ENCODE assay signal across 8 mouse cellular contexts in genomic region chr2:25193330-25193770, GRCm38 (mm10). TPM values are rescaled to one million over a fixed set of nuclear protein-coding genes. Genes with fewer than 3 reads are reported as not detected.
A peak's percentile ranks its signal among the peaks of the same experiment; 100 is the strongest.
DNase-seq lines count a peak whose midpoint lies in the region; ATAC-seq and TF ChIP-seq lines count a peak whose summit lies in the region.

No protein-coding gene starts in this region.

- TF ChIP-seq CTCF in bone marrow macrophage, adult 2 months (IDR thresholded peaks at IDR 0.05; ENCODE audit: low read depth, low read length), result peak; percentile 64
- TF ChIP-seq CTCF in embryonic fibroblast, embryonic 13.5 days (IDR thresholded peaks at IDR 0.05; ENCODE audit: borderline replicate concordance, insufficient read depth, low read length), result peak; percentile 92
- TF ChIP-seq CTCF in kidney, postnatal 0 days (IDR thresholded peaks at IDR 0.05; ENCODE audit: low read depth), result peak; percentile 97

- peak overlapping the region; percentile 70 for H3K4me2 ChIP-seq in heart, embryonic 13.5 days
- peak overlapping the region; percentile 65; the same call in 1 of the 2 replicates for H3K4me2 ChIP-seq in kidney, postnatal 0 days (ENCODE audit: low read length)
- peak overlapping the region; percentile 80 for H3K4me2 ChIP-seq in liver, embryonic 13.5 days
- H3K4me2 ChIP-seq in stomach, embryonic 16.5 days (ENCODE audit: low read depth, low read length), result peak overlapping the region; percentile 68

- DNase-seq in CD4-positive helper T cell, adult 2 months (ENCODE audit: low read depth, low spot score), result peak; percentile 88
- peak; percentile 96 for DNase-seq in kidney, postnatal 0 days (ENCODE audit: low spot score)
- peak; percentile 71 for DNase-seq in liver, embryonic 13.5 days
- DNase-seq in natural killer cell, adult 2 months (ENCODE audit: low spot score in 2 of 2), result peak; percentile 78 to 84

- peaks cover 30% of the 10 kb centered on the region for H3K27me3 ChIP-seq in heart, embryonic 13.5 days (replicated peaks)
- no peaks in the 10 kb centered on the region for H3K27me3 ChIP-seq in kidney, postnatal 0 days (ENCODE audit: insufficient read depth, low read length)
- no peaks in the 10 kb centered on the region for H3K27me3 ChIP-seq in liver, embryonic 13.5 days
- no peaks in the 10 kb centered on the region; the same call in 1 of the 2 replicates for H3K27me3 ChIP-seq in stomach, embryonic 16.5 days (ENCODE audit: control insufficient read depth, insufficient read depth, low read length)

- ATAC-seq in heart, embryonic 13.5 days (ENCODE audit: extremely low read depth, insufficient number of reproducible peaks, low FRiP score, low TSS enrichment), result no peak
- peak; percentile 83 for ATAC-seq in kidney, postnatal 0 days (replicated peaks; ENCODE audit: low FRiP score, low read depth)
- peak; percentile 33 for ATAC-seq in liver, embryonic 13.5 days (ENCODE audit: low read depth)
- ATAC-seq in stomach, embryonic 16.5 days (ENCODE audit: insufficient read depth, low FRiP score), result peak; percentile 76

- peak overlapping the region; percentile 76 for H3K4me3 ChIP-seq in bone marrow macrophage, adult 2 months (ENCODE audit: insufficient read depth, low read length)
- H3K4me3 ChIP-seq in embryonic fibroblast, embryonic 13.5 days (ENCODE audit: insufficient read depth, low read length), result no peak overlapping the region
- H3K4me3 ChIP-seq in heart, embryonic 13.5 days, result no peak overlapping the region
- 0 out of 2 replicates have a peak overlapping the region, but pooled peaks have one; percentile 2 for H3K4me3 ChIP-seq in kidney, postnatal 0 days (replicated peaks; ENCODE audit: low read depth, low read length)
- no peak overlapping the region for H3K4me3 ChIP-seq in liver, embryonic 13.5 days (replicated peaks)
- peak overlapping the region; percentile 7; the same call in 1 of the 2 replicates for H3K4me3 ChIP-seq in stomach, embryonic 16.5 days (replicated peaks; ENCODE audit: low read length)

- H3K27ac ChIP-seq in bone marrow macrophage, adult 2 months (ENCODE audit: insufficient read depth, low read depth, low read length), result peak overlapping the region; percentile 87
- no peak overlapping the region for H3K27ac ChIP-seq in embryonic fibroblast, embryonic 13.5 days (ENCODE audit: insufficient read depth, low read length)
- H3K27ac ChIP-seq in heart, embryonic 13.5 days (replicated peaks), result no peak overlapping the region
- H3K27ac ChIP-seq in kidney, postnatal 0 days, result peak overlapping the region; percentile 43; the same call in 1 of the 2 replicates
- peak overlapping the region; percentile 91; the same call in 1 of the 2 replicates for H3K27ac ChIP-seq in liver, embryonic 13.5 days
- H3K27ac ChIP-seq in stomach, embryonic 16.5 days (ENCODE audit: low read length), result peak overlapping the region; percentile 76

- H3K36me3 ChIP-seq in heart, embryonic 13.5 days, result no peaks in the 10 kb centered on the region
- no peaks in the 10 kb centered on the region for H3K36me3 ChIP-seq in kidney, postnatal 0 days (ENCODE audit: insufficient read depth, low read length)
- peaks cover 6% of the 10 kb centered on the region for H3K36me3 ChIP-seq in liver, embryonic 13.5 days
- H3K36me3 ChIP-seq in stomach, embryonic 16.5 days (ENCODE audit: control insufficient read depth, insufficient read depth, low read length), result 0 out of 2 replicates have a peak, but pooled peaks cover under 1% of the 10 kb centered on the region

- peaks cover 18% of the 10 kb centered on the region for H3K4me1 ChIP-seq in bone marrow macrophage, adult 2 months (ENCODE audit: control insufficient read depth, insufficient read depth, low read length)
- peaks cover 13% of the 10 kb centered on the region; the same call in 1 of the 2 replicates for H3K4me1 ChIP-seq in embryonic fibroblast, embryonic 13.5 days (ENCODE audit: control insufficient read depth, insufficient read depth, low read length)
- peaks cover 51% of the 10 kb centered on the region for H3K4me1 ChIP-seq in heart, embryonic 13.5 days
- peaks cover 14% of the 10 kb centered on the region for H3K4me1 ChIP-seq in kidney, postnatal 0 days (replicated peaks; ENCODE audit: insufficient read depth, low read length)
- peaks cover 53% of the 10 kb centered on the region for H3K4me1 ChIP-seq in liver, embryonic 13.5 days (replicated peaks)
- peaks cover 33% of the 10 kb centered on the region for H3K4me1 ChIP-seq in stomach, embryonic 16.5 days (ENCODE audit: control insufficient read depth, insufficient read depth, low read length)

- peak overlapping the region; percentile 67; the same call in 1 of the 2 replicates for H3K9ac ChIP-seq in heart, embryonic 13.5 days
- H3K9ac ChIP-seq in kidney, postnatal 0 days (ENCODE audit: low read depth, low read length), result no peak overlapping the region
- H3K9ac ChIP-seq in liver, embryonic 13.5 days, result peak overlapping the region; percentile 70; the same call in 1 of the 2 replicates
- no peak overlapping the region for H3K9ac ChIP-seq in stomach, embryonic 16.5 days (ENCODE audit: low read length)

- 2% methylated on average over 6 of the region's 6 CpGs for WGBS in heart, embryonic 13.5 days
- under 1% methylated on average over 6 of the region's 6 CpGs for WGBS in kidney, postnatal 0 days
- under 1% methylated on average over 6 of the region's 6 CpGs for WGBS in liver, embryonic 13.5 days (ENCODE audit: insufficient replicate concordance)
- WGBS in stomach, embryonic 16.5 days, result 2% methylated on average over 6 of the region's 6 CpGs

- no peak for TF ChIP-seq POLR2A in bone marrow macrophage, adult 2 months (IDR thresholded peaks at IDR 0.05; ENCODE audit: borderline replicate concordance, low read depth, low read length)
- 0 out of 2 replicates have a peak, but pooled peaks have one; percentile 13 for TF ChIP-seq POLR2A in embryonic fibroblast, embryonic 13.5 days (IDR thresholded peaks at IDR 0.05; ENCODE audit: low read depth, low read length)

- H3K9me3 ChIP-seq in heart, embryonic 13.5 days, result no peaks in the 10 kb centered on the region
- no peaks in the 10 kb centered on the region for H3K9me3 ChIP-seq in kidney, postnatal 0 days (replicated peaks; ENCODE audit: low read length)
- H3K9me3 ChIP-seq in liver, embryonic 13.5 days (replicated peaks), result no peaks in the 10 kb centered on the region
- H3K9me3 ChIP-seq in stomach, embryonic 16.5 days (replicated peaks; ENCODE audit: control insufficient read depth, low read length), result no peaks in the 10 kb centered on the region

RNA-seq across cellular contexts. Expression of gene Tor4a, which starts 3.3 kb away (rescaled TPM):
- 72.2 and 73.2 TPM in 2 replicates for polyA plus RNA-seq in bone marrow macrophage, adult 2 months (2012; ENCODE audit: insufficient read depth, insufficient read length, missing spikeins)
- polyA plus RNA-seq in embryonic fibroblast, embryonic 13.5 days (2011; ENCODE audit: insufficient read length, low read depth, missing spikeins), result 17.5 and 21.8 TPM in 2 replicates
- 6.4 and 6.9 TPM in 2 replicates for polyA plus RNA-seq in heart, embryonic 13.5 days (2015; fragmentation: Nextera tagmentation; extraction: Ambion mirVana)
- 10.8 and 12.0 TPM in 2 replicates for polyA plus RNA-seq in kidney, postnatal 0 days (2015; fragmentation: Nextera tagmentation; extraction: Ambion mirVana)
- polyA plus RNA-seq in liver, embryonic 13.5 days (2015; fragmentation: Nextera tagmentation; extraction: Ambion mirVana), result 5.5 and 6.0 TPM in 2 replicates
- polyA plus RNA-seq in stomach, embryonic 16.5 days (2015; fragmentation: Nextera tagmentation; extraction: Ambion mirVana), result 16.8 and 19.2 TPM in 2 replicates

RNA-seq across cellular contexts. Expression of gene Nrarp, which starts 12.8 kb away (rescaled TPM):
- polyA plus RNA-seq in bone marrow macrophage, adult 2 months (2012; ENCODE audit: insufficient read depth, insufficient read length, missing spikeins), result not detected in 2 replicates
- polyA plus RNA-seq in embryonic fibroblast, embryonic 13.5 days (2011; ENCODE audit: insufficient read length, low read depth, missing spikeins), result 1.7 and 3.2 TPM in 2 replicates
- 7.7 and 8.2 TPM in 2 replicates for polyA plus RNA-seq in heart, embryonic 13.5 days (2015; fragmentation: Nextera tagmentation; extraction: Ambion mirVana)
- polyA plus RNA-seq in kidney, postnatal 0 days (2015; fragmentation: Nextera tagmentation; extraction: Ambion mirVana), result 19.9 and 21.6 TPM in 2 replicates
- 2.5 and 2.6 TPM in 2 replicates for polyA plus RNA-seq in liver, embryonic 13.5 days (2015; fragmentation: Nextera tagmentation; extraction: Ambion mirVana)
- 9.9 and 11.0 TPM in 2 replicates for polyA plus RNA-seq in stomach, embryonic 16.5 days (2015; fragmentation: Nextera tagmentation; extraction: Ambion mirVana)

RNA-seq across cellular contexts. Expression of gene Nelfb, which starts 17.9 kb away (rescaled TPM):
- polyA plus RNA-seq in bone marrow macrophage, adult 2 months (2012; ENCODE audit: insufficient read depth, insufficient read length, missing spikeins), result 33.3 and 35.7 TPM in 2 replicates
- polyA plus RNA-seq in embryonic fibroblast, embryonic 13.5 days (2011; ENCODE audit: insufficient read length, low read depth, missing spikeins), result 38.8 and 42.3 TPM in 2 replicates
- 68.8 and 72.8 TPM in 2 replicates for polyA plus RNA-seq in heart, embryonic 13.5 days (2015; fragmentation: Nextera tagmentation; extraction: Ambion mirVana)
- 74.0 and 82.3 TPM in 2 replicates for polyA plus RNA-seq in kidney, postnatal 0 days (2015; fragmentation: Nextera tagmentation; extraction: Ambion mirVana)
- 42.8 and 43.3 TPM in 2 replicates for polyA plus RNA-seq in liver, embryonic 13.5 days (2015; fragmentation: Nextera tagmentation; extraction: Ambion mirVana)
- polyA plus RNA-seq in stomach, embryonic 16.5 days (2015; fragmentation: Nextera tagmentation; extraction: Ambion mirVana), result 102 and 109 TPM in 2 replicates

RNA-seq across cellular contexts. Expression of gene Stpg3, which starts 21.1 kb away (rescaled TPM):
- not detected in 2 replicates for polyA plus RNA-seq in bone marrow macrophage, adult 2 months (2012; ENCODE audit: insufficient read depth, insufficient read length, missing spikeins)
- not detected in 2 replicates for polyA plus RNA-seq in embryonic fibroblast, embryonic 13.5 days (2011; ENCODE audit: insufficient read length, low read depth, missing spikeins)
- not detected in 2 replicates for polyA plus RNA-seq in heart, embryonic 13.5 days (2015; fragmentation: Nextera tagmentation; extraction: Ambion mirVana)
- polyA plus RNA-seq in kidney, postnatal 0 days (2015; fragmentation: Nextera tagmentation; extraction: Ambion mirVana), result 0.29 and 0.43 TPM in 2 replicates
- not detected in 2 replicates for polyA plus RNA-seq in liver, embryonic 13.5 days (2015; fragmentation: Nextera tagmentation; extraction: Ambion mirVana)
- 0.06 TPM in 1 of 2 replicates, not detected in the other for polyA plus RNA-seq in stomach, embryonic 16.5 days (2015; fragmentation: Nextera tagmentation; extraction: Ambion mirVana)

RNA-seq across cellular contexts. Expression of gene Fam166a, which starts 25.2 kb away (rescaled TPM):
- not detected in 2 replicates for polyA plus RNA-seq in bone marrow macrophage, adult 2 months (2012; ENCODE audit: insufficient read depth, insufficient read length, missing spikeins)
- not detected in 2 replicates for polyA plus RNA-seq in embryonic fibroblast, embryonic 13.5 days (2011; ENCODE audit: insufficient read length, low read depth, missing spikeins)
- not detected in 2 replicates for polyA plus RNA-seq in heart, embryonic 13.5 days (2015; fragmentation: Nextera tagmentation; extraction: Ambion mirVana)
- polyA plus RNA-seq in kidney, postnatal 0 days (2015; fragmentation: Nextera tagmentation; extraction: Ambion mirVana), result 0.28 and 0.62 TPM in 2 replicates
- not detected in 2 replicates for polyA plus RNA-seq in liver, embryonic 13.5 days (2015; fragmentation: Nextera tagmentation; extraction: Ambion mirVana)
- not detected in 2 replicates for polyA plus RNA-seq in stomach, embryonic 16.5 days (2015; fragmentation: Nextera tagmentation; extraction: Ambion mirVana)

Comparison
In these comparisons a context has a peak if more than half of its experiments do, and no peak if none do; other contexts are left out.
1. H3K27ac ChIP-seq: peak in bone marrow macrophage, adult 2 months (single experiment), kidney, postnatal 0 days (single experiment), liver, embryonic 13.5 days (single experiment) and stomach, embryonic 16.5 days (single experiment); none in embryonic fibroblast, embryonic 13.5 days (single experiment) and heart, embryonic 13.5 days (single experiment).
2. H3K4me3 ChIP-seq: peak in bone marrow macrophage, adult 2 months (single experiment), kidney, postnatal 0 days (single experiment) and stomach, embryonic 16.5 days (single experiment); none in embryonic fibroblast, embryonic 13.5 days (single experiment), heart, embryonic 13.5 days (single experiment) and liver, embryonic 13.5 days (single experiment).
3. H3K9ac ChIP-seq: peak in heart, embryonic 13.5 days (single experiment) and liver, embryonic 13.5 days (single experiment); none in kidney, postnatal 0 days (single experiment) and stomach, embryonic 16.5 days (single experiment).
4. Peak in every context shown above with its lines, with median percentiles within 50 percentile points of each other: DNase-seq, CTCF ChIP-seq and H3K4me2 ChIP-seq.